ENCODE assay signal across 8 mouse cellular contexts in the genomic region with DNA sequence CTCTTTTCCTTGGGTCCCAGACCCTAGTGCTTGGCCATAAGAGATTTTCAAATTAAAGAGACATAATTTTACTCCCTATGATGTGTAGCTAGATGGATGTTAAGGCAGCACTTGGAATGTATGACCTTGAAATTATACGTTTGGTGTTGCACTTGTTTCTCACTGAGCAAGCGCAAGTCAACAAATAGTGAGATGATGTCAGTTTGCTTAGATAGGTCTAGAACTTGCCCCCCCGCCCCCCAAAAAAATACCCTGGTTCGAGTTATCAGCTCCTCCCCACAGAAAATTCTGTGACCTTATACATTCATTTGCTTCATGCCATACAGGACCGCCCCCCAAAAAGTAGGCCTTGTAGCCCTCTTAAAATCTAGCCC. TPM values are rescaled to one million over a fixed set of nuclear protein-coding genes. Genes with fewer than 3 reads are reported as not detected.
DNase-seq lines count a peak whose midpoint lies in the region; ATAC-seq and TF ChIP-seq lines count a peak whose summit lies in the region.

No protein-coding gene starts in this region.

- H3K4me1 ChIP-seq in kidney, embryonic 16.5 days (ENCODE audit: insufficient read depth, low read length), result peaks cover 38% of the 10 kb centered on the region
- H3K4me1 ChIP-seq in embryonic facial prominence, embryonic 13.5 days, result peaks cover 32% of the 10 kb centered on the region
- H3K4me1 ChIP-seq in intestine, embryonic 14.5 days (replicated peaks; ENCODE audit: control insufficient read depth, insufficient read depth, low read length), result peaks cover 32% of the 10 kb centered on the region
- H3K4me1 ChIP-seq in midbrain, postnatal 0 days (ENCODE audit: insufficient read depth, low read length), result no peaks in the 10 kb centered on the region

- peaks cover 5% of the 10 kb centered on the region; the same call in 1 of the 2 replicates for H3K36me3 ChIP-seq in kidney, embryonic 16.5 days (ENCODE audit: insufficient read depth, low read length)
- peaks cover 31% of the 10 kb centered on the region; the same call in 1 of the 2 replicates for H3K36me3 ChIP-seq in embryonic facial prominence, embryonic 13.5 days
- H3K36me3 ChIP-seq in intestine, embryonic 14.5 days (ENCODE audit: control insufficient read depth, insufficient read depth, low read length), result peaks cover 29% of the 10 kb centered on the region
- H3K36me3 ChIP-seq in midbrain, postnatal 0 days (ENCODE audit: insufficient read depth, low read length), result peaks cover 3% of the 10 kb centered on the region; the same call in 1 of the 2 replicates

- H3K27me3 ChIP-seq in kidney, embryonic 16.5 days (ENCODE audit: insufficient read depth, low read length), result no peaks in the 10 kb centered on the region
- H3K27me3 ChIP-seq in embryonic facial prominence, embryonic 13.5 days, result no peaks in the 10 kb centered on the region
- H3K27me3 ChIP-seq in intestine, embryonic 14.5 days (replicated peaks; ENCODE audit: control insufficient read depth, insufficient read depth, low read length), result no peaks in the 10 kb centered on the region
- no peaks in the 10 kb centered on the region for H3K27me3 ChIP-seq in midbrain, postnatal 0 days (ENCODE audit: insufficient read depth, low read length)

- no peak for TF ChIP-seq CTCF in midbrain, postnatal 0 days (IDR thresholded peaks at IDR 0.05)

- ATAC-seq in kidney, embryonic 16.5 days (ENCODE audit: low FRiP score, low TSS enrichment), result no peak
- ATAC-seq in embryonic facial prominence, embryonic 13.5 days (ENCODE audit: insufficient number of reproducible peaks, insufficient read depth, low FRiP score, low TSS enrichment, low read depth), result no peak
- ATAC-seq in intestine, embryonic 14.5 days (replicated peaks; ENCODE audit: low FRiP score, low TSS enrichment, low read depth), result no peak
- no peak for ATAC-seq in midbrain, postnatal 0 days (ENCODE audit: low FRiP score)

- 59% methylated on average over 5 of the region's 5 CpGs for WGBS in kidney, embryonic 16.5 days
- 57% methylated on average over 5 of the region's 5 CpGs for WGBS in embryonic facial prominence, embryonic 13.5 days
- WGBS in intestine, embryonic 14.5 days, result 56% methylated on average over 5 of the region's 5 CpGs
- 61% methylated on average over 5 of the region's 5 CpGs for WGBS in midbrain, postnatal 0 days

- peak overlapping the region; percentile 66 for H3K4me3 ChIP-seq in kidney, embryonic 16.5 days (ENCODE audit: low read length)
- peak overlapping the region; percentile 62 for H3K4me3 ChIP-seq in embryonic facial prominence, embryonic 13.5 days
- peak overlapping the region; percentile 63 for H3K4me3 ChIP-seq in intestine, embryonic 14.5 days (ENCODE audit: low read depth, low read length)
- peak overlapping the region; percentile 39; the same call in 1 of the 2 replicates for H3K4me3 ChIP-seq in midbrain, postnatal 0 days (ENCODE audit: low read depth, low read length)

- no peak for DNase-seq in kidney, postnatal 14 days
- no peak for DNase-seq in intestine, embryonic 14.5 days (ENCODE audit: low spot score)
- no peak for DNase-seq in midbrain, postnatal 0 days (ENCODE audit: low spot score)
- no peak for DNase-seq in adrenal gland, postnatal 36 days
- DNase-seq in urinary bladder, postnatal 4 days (ENCODE audit: low spot score in 2 of 2), result no peak
- no peak for DNase-seq in layer of hippocampus, adult 9-11 months

- no peaks in the 10 kb centered on the region for H3K9me3 ChIP-seq in kidney, embryonic 16.5 days (ENCODE audit: low read length)
- no peaks in the 10 kb centered on the region for H3K9me3 ChIP-seq in embryonic facial prominence, embryonic 13.5 days
- no peaks in the 10 kb centered on the region for H3K9me3 ChIP-seq in intestine, embryonic 14.5 days (ENCODE audit: control insufficient read depth, low read length)
- H3K9me3 ChIP-seq in midbrain, postnatal 0 days (ENCODE audit: low read length), result no peaks in the 10 kb centered on the region

- no peak overlapping the region for H3K27ac ChIP-seq in kidney, embryonic 16.5 days (ENCODE audit: low read length)
- H3K27ac ChIP-seq in embryonic facial prominence, embryonic 13.5 days, result no peak overlapping the region
- no peak overlapping the region for H3K27ac ChIP-seq in intestine, embryonic 14.5 days (ENCODE audit: low read depth)
- H3K27ac ChIP-seq in midbrain, postnatal 0 days (ENCODE audit: low read depth, low read length), result 0 out of 2 replicates have a peak overlapping the region, but pooled peaks have one; percentile 38

- no peak overlapping the region; the same call in 1 of the 2 replicates for H3K9ac ChIP-seq in kidney, embryonic 16.5 days (replicated peaks; ENCODE audit: low read length)
- no peak overlapping the region for H3K9ac ChIP-seq in embryonic facial prominence, embryonic 13.5 days
- no peak overlapping the region for H3K9ac ChIP-seq in intestine, embryonic 14.5 days (ENCODE audit: low read length)
- H3K9ac ChIP-seq in midbrain, postnatal 0 days (replicated peaks; ENCODE audit: low read length, poor library complexity, severe bottlenecking), result no peak overlapping the region

- H3K4me2 ChIP-seq in kidney, embryonic 16.5 days (replicated peaks; ENCODE audit: low read depth, low read length), result peak overlapping the region; percentile 97
- H3K4me2 ChIP-seq in embryonic facial prominence, embryonic 13.5 days, result peak overlapping the region; percentile 96
- peak overlapping the region; percentile 47 for H3K4me2 ChIP-seq in intestine, embryonic 14.5 days (ENCODE audit: low read length)
- peak overlapping the region; percentile 48 for H3K4me2 ChIP-seq in midbrain, postnatal 0 days (ENCODE audit: low read depth, low read length, poor library complexity, severe bottlenecking)

RNA-seq across cellular contexts. Expression of gene Cdc6, which starts 0.6 kb away (rescaled TPM):
- 36.2 and 38.6 TPM in 2 replicates for polyA plus RNA-seq in kidney, embryonic 16.5 days (2015; fragmentation: Nextera tagmentation; extraction: Ambion mirVana)
- 26.9 and 31.5 TPM in 2 replicates for polyA plus RNA-seq in embryonic facial prominence, embryonic 13.5 days (2015; fragmentation: Nextera tagmentation; extraction: Ambion mirVana)
- polyA plus RNA-seq in intestine, embryonic 14.5 days (2014; fragmentation: Nextera tagmentation; extraction: Ambion mirVana), result 32.5 and 32.9 TPM in 2 replicates
- 0.19 and 0.44 TPM in 2 replicates for total RNA-seq in midbrain, postnatal 0 days (2014; rRNA removed)
- polyA plus RNA-seq in midbrain, postnatal 0 days (2015; fragmentation: Nextera tagmentation; extraction: Ambion mirVana), result 0.52 and 0.65 TPM in 2 replicates
- total RNA-seq in adrenal gland, postnatal 36 days (2021), result 1 to 10 TPM in 1 of 2 experiments, under 1 TPM in 1; 0.89 to 1.5 TPM

RNA-seq across cellular contexts. Expression of gene Rara, which starts 20.6 kb away (rescaled TPM):
- polyA plus RNA-seq in kidney, embryonic 16.5 days (2015; fragmentation: Nextera tagmentation; extraction: Ambion mirVana), result 31.4 and 32.5 TPM in 2 replicates
- 39.4 and 44.7 TPM in 2 replicates for polyA plus RNA-seq in embryonic facial prominence, embryonic 13.5 days (2015; fragmentation: Nextera tagmentation; extraction: Ambion mirVana)
- polyA plus RNA-seq in intestine, embryonic 14.5 days (2014; fragmentation: Nextera tagmentation; extraction: Ambion mirVana), result 42.4 and 43.6 TPM in 2 replicates
- 14.3 and 20.4 TPM in 2 replicates for total RNA-seq in midbrain, postnatal 0 days (2014; rRNA removed)
- polyA plus RNA-seq in midbrain, postnatal 0 days (2015; fragmentation: Nextera tagmentation; extraction: Ambion mirVana), result 8.2 and 8.7 TPM in 2 replicates
- total RNA-seq in adrenal gland, postnatal 36 days (2021), result 10 to 100 TPM; 20.0 to 24.5 TPM

RNA-seq across cellular contexts. Expression of gene Wipf2, which starts 43.6 kb away (rescaled TPM):
- 5.4 and 5.9 TPM in 2 replicates for polyA plus RNA-seq in kidney, embryonic 16.5 days (2015; fragmentation: Nextera tagmentation; extraction: Ambion mirVana)
- polyA plus RNA-seq in embryonic facial prominence, embryonic 13.5 days (2015; fragmentation: Nextera tagmentation; extraction: Ambion mirVana), result 6.3 and 6.8 TPM in 2 replicates
- polyA plus RNA-seq in intestine, embryonic 14.5 days (2014; fragmentation: Nextera tagmentation; extraction: Ambion mirVana), result 5.1 and 5.3 TPM in 2 replicates
- 9.2 and 9.8 TPM in 2 replicates for total RNA-seq in midbrain, postnatal 0 days (2014; rRNA removed)
- 3.0 and 3.8 TPM in 2 replicates for polyA plus RNA-seq in midbrain, postnatal 0 days (2015; fragmentation: Nextera tagmentation; extraction: Ambion mirVana)
- total RNA-seq in adrenal gland, postnatal 36 days (2021), result 10 to 100 TPM; 19.8 to 21.1 TPM

Comparison
In these comparisons a context has a peak if more than half of its experiments do, and no peak if none do; other contexts are left out.
1. H3K4me2 ChIP-seq: peak in every context shown above with its lines; median percentile 97 in kidney, embryonic 16.5 days; 96 in embryonic facial prominence, embryonic 13.5 days; 48 in midbrain, postnatal 0 days; 47 in intestine, embryonic 14.5 days.
2. RNA of gene Cdc6, which starts 0.6 kb away (polyA plus RNA-seq): 36.2 to 38.6 TPM in kidney, embryonic 16.5 days, 32.5 to 32.9 TPM in intestine, embryonic 14.5 days and 26.9 to 31.5 TPM in embryonic facial prominence, embryonic 13.5 days; 0.52 to 0.65 TPM in midbrain, postnatal 0 days; every median in the first group is over 10 times any median in the second.
3. Peak in every context shown above with its lines, with median percentiles within 50 percentile points of each other: H3K4me3 ChIP-seq.